Mouse (Mus musculus): ENCODE results near the gene Tlnrd1. TPM values are rescaled to one million over a fixed set of nuclear protein-coding genes. Genes with fewer than 3 reads are reported as not detected.
"Not testable (repeated sequence)": the region's sequence is repeated elsewhere in the genome, so short reads cannot be mapped to it uniquely, and the experiment has no call there.

Tlnrd1 gene
- polyA plus RNA-seq, 1 experiment from 2014 or later = 6.2 TPM

GRCm38 (mm10) chr7:83901425-83901824 is 17.3 kb upstream of the Tlnrd1 start:
- WGBS = 86% methylated on average over 4 of the region's 4 CpGs
- Histone ChIP-seq H3K4me1 (ENCODE audit: control insufficient read depth, insufficient read depth, low read depth, low read length) (no peaks in the 10 kb centered on the region), H3K9me3 (ENCODE audit: control insufficient read depth, low read length) (no peaks in the 10 kb centered on the region), H3K9ac (ENCODE audit: low read depth, low read length) (no peak overlapping the region), H3K4me2 (ENCODE audit: low read length) (no peak overlapping the region), H3K27me3 (replicated peaks; ENCODE audit: control insufficient read depth, insufficient read depth, low read length) (no peaks in the 10 kb centered on the region), H3K36me3 (ENCODE audit: control insufficient read depth, insufficient read depth, low read length) (peaks cover 29% of the 10 kb centered on the region), H3K4me3 (ENCODE audit: low read length) (no peak overlapping the region), H3K27ac (ENCODE audit: low read depth, low read length) (no peak overlapping the region)
- no peak for ATAC-seq

DNA sequence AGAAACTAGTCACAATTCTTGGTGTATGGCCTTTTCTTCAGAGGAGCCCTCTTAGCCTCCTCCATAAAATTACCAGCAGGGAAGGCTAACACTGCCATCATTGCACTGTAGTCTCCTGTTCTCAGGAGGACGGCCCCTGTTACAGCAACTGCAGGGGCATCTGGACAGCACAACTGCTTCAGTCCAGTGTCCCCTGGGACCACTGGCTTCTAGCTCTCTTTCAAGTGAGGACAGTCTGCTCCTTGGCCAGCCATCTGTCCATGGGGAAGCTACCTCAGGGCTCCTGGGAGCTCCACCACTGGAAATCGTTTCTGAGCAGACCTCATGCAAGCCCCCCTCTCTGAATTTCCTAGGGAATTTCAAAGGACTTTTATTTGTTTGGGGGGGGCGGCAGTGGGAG is 16.4 kb upstream of the Tlnrd1 start:
- no peak overlapping the region for H3K9ac ChIP-seq (ENCODE audit: low read depth, low read length)
- H3K4me2 ChIP-seq (ENCODE audit: low read length) = no peak overlapping the region
- no peaks in the 10 kb centered on the region for H3K27me3 ChIP-seq (replicated peaks; ENCODE audit: control insufficient read depth, insufficient read depth, low read length)
- H3K9me3 ChIP-seq (ENCODE audit: control insufficient read depth, low read length) = no peaks in the 10 kb centered on the region
- H3K27ac ChIP-seq (ENCODE audit: low read depth, low read length) = no peak overlapping the region
- ATAC-seq = no peak
- H3K4me1 ChIP-seq (ENCODE audit: control insufficient read depth, insufficient read depth, low read depth, low read length) = no peaks in the 10 kb centered on the region
- H3K36me3 ChIP-seq (ENCODE audit: control insufficient read depth, insufficient read depth, low read length) = peaks cover 29% of the 10 kb centered on the region
- no peak overlapping the region for H3K4me3 ChIP-seq (ENCODE audit: low read length)
- WGBS = 73% methylated on average over 3 of the region's 3 CpGs

GRCm38 (mm10) chr7:83898267-83898666 is 14.2 kb upstream of the Tlnrd1 start:
- Histone ChIP-seq H3K4me3 (ENCODE audit: low read length) (no peak overlapping the region), H3K36me3 (ENCODE audit: control insufficient read depth, insufficient read depth, low read length) (peaks cover 29% of the 10 kb centered on the region), H3K4me2 (ENCODE audit: low read length) (no peak overlapping the region), H3K4me1 (ENCODE audit: control insufficient read depth, insufficient read depth, low read depth, low read length) (peaks cover 14% of the 10 kb centered on the region), H3K9me3 (ENCODE audit: control insufficient read depth, low read length) (no peaks in the 10 kb centered on the region), H3K27ac (ENCODE audit: low read depth, low read length) (no peak overlapping the region), H3K27me3 (replicated peaks; ENCODE audit: control insufficient read depth, insufficient read depth, low read length) (no peaks in the 10 kb centered on the region), H3K9ac (ENCODE audit: low read depth, low read length) (no peak overlapping the region)
- 91% methylated on average over 11 of the region's 11 CpGs for WGBS
- no peak for ATAC-seq

GRCm38 (mm10) chr7:83896077-83896740 is 12.1 kb upstream of the Tlnrd1 start:
- 97% methylated on average over 5 of the region's 5 CpGs for WGBS
- Histone ChIP-seq H3K9ac (ENCODE audit: low read depth, low read length) (no peak overlapping the region), H3K9me3 (ENCODE audit: control insufficient read depth, low read length) (no peaks in the 10 kb centered on the region), H3K27me3 (replicated peaks; ENCODE audit: control insufficient read depth, insufficient read depth, low read length) (no peaks in the 10 kb centered on the region), H3K36me3 (ENCODE audit: control insufficient read depth, insufficient read depth, low read length) (peaks cover 29% of the 10 kb centered on the region), H3K4me1 (ENCODE audit: control insufficient read depth, insufficient read depth, low read depth, low read length) (peaks cover 19% of the 10 kb centered on the region), H3K4me2 (ENCODE audit: low read length) (no peak overlapping the region), H3K4me3 (ENCODE audit: low read length) (no peak overlapping the region), H3K27ac (ENCODE audit: low read depth, low read length) (no peak overlapping the region)
- no peak for ATAC-seq

DNA sequence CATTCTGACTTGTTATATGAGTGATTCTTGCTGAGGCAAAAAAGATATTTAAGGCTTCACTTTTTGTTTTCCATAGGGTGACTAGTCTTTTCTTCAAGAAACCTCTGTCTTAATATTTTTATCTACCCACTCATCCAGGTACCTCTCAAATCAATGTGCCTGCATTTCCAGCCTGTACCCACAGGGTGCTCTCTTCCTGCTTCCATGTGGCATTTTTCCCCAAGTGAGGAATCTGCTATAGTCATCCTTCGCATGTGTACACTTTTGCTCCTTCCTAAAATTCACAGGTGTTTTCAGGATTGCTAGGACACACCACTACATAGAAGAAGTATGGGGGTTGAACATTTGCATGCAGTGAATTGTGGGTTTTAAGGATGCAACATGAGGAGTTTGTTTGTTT is 10.2 kb upstream of the Tlnrd1 start:
- ATAC-seq = no peak
- H3K4me3 ChIP-seq (ENCODE audit: low read length) = no peak overlapping the region
- H3K27me3 ChIP-seq (replicated peaks; ENCODE audit: control insufficient read depth, insufficient read depth, low read length) = no peaks in the 10 kb centered on the region
- 97% methylated on average over 1 of the region's 1 CpGs for WGBS
- H3K4me1 ChIP-seq (ENCODE audit: control insufficient read depth, insufficient read depth, low read depth, low read length) = peaks cover 19% of the 10 kb centered on the region
- H3K27ac ChIP-seq (ENCODE audit: low read depth, low read length) = no peak overlapping the region
- H3K9me3 ChIP-seq (ENCODE audit: control insufficient read depth, low read length) = no peaks in the 10 kb centered on the region
- peaks cover 21% of the 10 kb centered on the region for H3K36me3 ChIP-seq (ENCODE audit: control insufficient read depth, insufficient read depth, low read length)
- H3K9ac ChIP-seq (ENCODE audit: low read depth, low read length) = no peak overlapping the region
- H3K4me2 ChIP-seq (ENCODE audit: low read length) = no peak overlapping the region

GRCm38 (mm10) chr7:83892333-83892669 is 8.2 kb upstream of the Tlnrd1 start:
- H3K9me3 ChIP-seq (ENCODE audit: control insufficient read depth, low read length) = no peaks in the 10 kb centered on the region
- H3K27me3 ChIP-seq (replicated peaks; ENCODE audit: control insufficient read depth, insufficient read depth, low read length) = no peaks in the 10 kb centered on the region
- H3K4me1 ChIP-seq (ENCODE audit: control insufficient read depth, insufficient read depth, low read depth, low read length) = peaks cover 19% of the 10 kb centered on the region
- peak overlapping the region; percentile 87 for H3K4me2 ChIP-seq (ENCODE audit: low read length)
- peak overlapping the region; percentile 88 for H3K27ac ChIP-seq (ENCODE audit: low read depth, low read length)
- peaks cover under 1% of the 10 kb centered on the region; the same call in 1 of the 2 replicates for H3K36me3 ChIP-seq (ENCODE audit: control insufficient read depth, insufficient read depth, low read length)
- peak; percentile 70 for ATAC-seq
- 2% methylated on average over 20 of the region's 21 CpGs for WGBS
- peak overlapping the region; percentile 79 for H3K4me3 ChIP-seq (ENCODE audit: low read length)
- peak overlapping the region; percentile 86 for H3K9ac ChIP-seq (ENCODE audit: low read depth, low read length)

DNA sequence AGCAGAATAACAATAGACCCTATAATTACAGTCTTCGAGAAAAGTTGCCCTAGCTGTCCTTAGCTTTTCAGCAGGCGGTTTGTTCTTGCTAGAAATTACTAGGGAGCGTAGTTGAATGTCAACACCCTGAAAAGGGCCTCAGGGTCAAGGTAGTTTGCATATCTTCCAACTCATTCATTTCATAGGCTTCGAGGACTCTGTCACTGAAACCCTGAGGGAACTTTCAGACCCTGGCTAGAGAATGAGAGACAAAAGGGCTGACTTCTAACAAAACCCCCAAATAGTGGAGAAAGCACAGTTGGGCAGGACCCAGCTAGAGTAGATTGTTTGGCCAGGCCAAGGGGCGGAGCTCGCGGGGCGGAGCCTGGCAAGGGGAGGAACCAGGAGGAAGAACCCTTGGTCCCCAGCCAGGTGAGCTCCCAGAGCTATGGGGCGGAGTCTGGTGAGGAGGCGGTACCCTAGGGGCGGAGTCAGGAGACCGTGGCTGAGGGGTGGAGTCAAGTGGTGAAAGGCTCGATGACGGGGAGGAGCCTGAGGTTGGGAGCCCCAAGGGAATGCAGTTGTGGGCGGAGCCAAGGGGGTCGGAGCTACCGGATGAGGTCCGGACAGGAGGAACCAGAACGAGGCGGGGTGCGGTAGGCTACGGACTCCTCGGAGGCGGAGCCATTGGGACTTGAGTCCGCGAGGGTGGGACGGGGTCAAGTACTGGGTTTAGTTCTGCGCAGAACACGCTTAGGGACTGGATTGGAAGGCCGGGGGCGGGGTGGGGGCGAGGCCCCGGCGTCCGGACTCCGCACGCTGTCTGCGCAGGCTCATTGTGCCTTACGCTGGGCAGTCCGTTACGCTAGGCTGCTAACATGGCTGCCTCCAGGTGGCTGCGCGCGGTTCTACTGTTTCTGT is 7.6 kb upstream of the Tlnrd1 start:
- 2% methylated on average over 37 of the region's 44 CpGs for WGBS

GRCm38 (mm10) chr7:83889946-83890345 is 5.8 kb upstream of the Tlnrd1 start:
- H3K27me3 ChIP-seq (replicated peaks; ENCODE audit: control insufficient read depth, insufficient read depth, low read length); H3K9me3 ChIP-seq (ENCODE audit: control insufficient read depth, low read length); H3K36me3 ChIP-seq (ENCODE audit: control insufficient read depth, insufficient read depth, low read length); ATAC-seq; H3K9ac ChIP-seq (ENCODE audit: low read depth, low read length); H3K4me2 ChIP-seq (ENCODE audit: low read length); H3K27ac ChIP-seq (ENCODE audit: low read depth, low read length); H3K4me3 ChIP-seq (ENCODE audit: low read length): not testable (repeated sequence)
- 91% methylated on average over 5 of the region's 5 CpGs for WGBS
- peaks cover 18% of the 10 kb centered on the region for H3K4me1 ChIP-seq (ENCODE audit: control insufficient read depth, insufficient read depth, low read depth, low read length)

More for the DNA sequence above, 7.6 kb upstream of the Tlnrd1 start:
- no peaks in the 10 kb centered on the region for H3K9me3 ChIP-seq (ENCODE audit: control insufficient read depth, low read length)
- H3K27me3 ChIP-seq (replicated peaks; ENCODE audit: control insufficient read depth, insufficient read depth, low read length) = no peaks in the 10 kb centered on the region
- peak overlapping the region; percentile 87 for H3K4me2 ChIP-seq (ENCODE audit: low read length)
- no peaks in the 10 kb centered on the region for H3K36me3 ChIP-seq (ENCODE audit: control insufficient read depth, insufficient read depth, low read length)
- H3K9ac ChIP-seq (ENCODE audit: low read depth, low read length) = peak overlapping the region; percentile 86
- ATAC-seq = peak; percentile 98
- peaks cover 19% of the 10 kb centered on the region for H3K4me1 ChIP-seq (ENCODE audit: control insufficient read depth, insufficient read depth, low read depth, low read length)
- peak overlapping the region; percentile 79 for H3K4me3 ChIP-seq (ENCODE audit: low read length)
- peak overlapping the region; percentile 88 for H3K27ac ChIP-seq (ENCODE audit: low read depth, low read length)

DNA sequence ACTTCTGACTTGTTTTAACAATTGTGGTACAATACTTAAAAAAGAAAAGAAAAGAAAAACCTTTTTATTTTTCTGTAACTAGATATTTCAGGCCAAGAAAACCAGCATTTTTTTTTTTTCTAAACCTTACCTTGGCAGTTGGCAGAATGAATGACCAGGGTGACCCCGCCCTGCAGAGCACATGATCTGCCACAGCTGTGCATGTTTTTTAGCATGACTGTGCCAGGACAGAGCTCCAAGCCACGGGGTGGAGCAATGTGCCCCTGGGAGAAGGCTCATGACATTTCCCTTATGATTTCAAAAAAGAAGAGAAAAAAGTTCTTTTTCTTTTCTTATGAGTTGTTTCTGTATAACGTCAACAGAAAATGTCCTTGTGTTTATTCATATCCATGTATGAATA is 5.3 kb upstream of the Tlnrd1 start:
- Histone ChIP-seq H3K4me3 (ENCODE audit: low read length) (no peak overlapping the region), H3K9me3 (ENCODE audit: control insufficient read depth, low read length) (no peaks in the 10 kb centered on the region), H3K27ac (ENCODE audit: low read depth, low read length) (no peak overlapping the region), H3K4me1 (ENCODE audit: control insufficient read depth, insufficient read depth, low read depth, low read length) (peaks cover 13% of the 10 kb centered on the region), H3K4me2 (ENCODE audit: low read length) (no peak overlapping the region), H3K27me3 (replicated peaks; ENCODE audit: control insufficient read depth, insufficient read depth, low read length) (no peaks in the 10 kb centered on the region), H3K36me3 (ENCODE audit: control insufficient read depth, insufficient read depth, low read length) (no peaks in the 10 kb centered on the region), H3K9ac (ENCODE audit: low read depth, low read length) (no peak overlapping the region)
- 76% methylated on average over 3 of the region's 3 CpGs for WGBS
- ATAC-seq = no peak
